In the genomic region with DNA sequence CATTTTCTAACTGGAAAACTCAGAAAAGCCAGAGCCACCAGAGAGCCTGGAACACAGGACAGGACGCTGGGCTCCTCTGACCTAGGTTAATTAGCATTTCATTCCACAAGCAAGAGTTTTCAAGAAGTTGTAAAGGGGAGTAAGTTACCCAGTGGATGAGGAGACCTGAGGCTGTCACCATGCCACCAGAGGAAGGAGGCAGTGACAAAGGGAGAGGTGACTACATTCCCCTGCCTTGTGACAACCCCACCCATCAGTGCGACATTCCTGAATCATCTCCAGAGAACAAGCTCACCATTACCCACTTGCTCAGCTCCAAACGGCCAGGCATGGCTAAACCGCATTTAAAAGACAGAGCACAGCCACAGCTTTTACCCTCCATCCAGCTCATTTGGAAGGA, we compare ENCODE assay signal across 10 mouse cellular contexts.
A peak's percentile ranks its signal among the peaks of the same experiment; 100 is the strongest.
DNase-seq lines count a peak whose midpoint lies in the region; ATAC-seq and TF ChIP-seq lines count a peak whose summit lies in the region.
"Had no signal": no experiment of that assay in that cellular context is flagged by ENCODE, and none has a peak within 500 bp of the region (broad histone marks: within the 10 kb centered on the region; RNA-seq: fewer than 3 reads in every experiment).

No protein-coding gene starts in this region.

- WGBS in heart, embryonic 16.5 days: 33% methylated on average over 4 of the region's 4 CpGs
- WGBS in forebrain, postnatal 0 days: 39% methylated on average over 4 of the region's 4 CpGs
- 39% methylated on average over 4 of the region's 4 CpGs for WGBS in midbrain, embryonic 12.5 days

- no peak for DNase-seq in heart, postnatal 4 days
- peak; percentile 17 for DNase-seq in R1 (ENCODE audit: low read depth, low spot score)
- no peak for DNase-seq in forebrain, postnatal 0 days
- no peak for DNase-seq in urinary bladder, postnatal 4 days (ENCODE audit: low spot score in 2 of 2)
- DNase-seq in cerebellum, adult 8-10 months: no peak
- no peak for DNase-seq in gastrocnemius, adult 8-10 months (ENCODE audit: low spot score in 2 of 2)
- DNase-seq: heart, postnatal 14 days; thymus, adult 18-20 months had no signal

- peak overlapping the region; percentile 56; the same call in 1 of the 2 replicates for H3K4me3 ChIP-seq in heart, embryonic 16.5 days (ENCODE audit: low read length)
- H3K4me3 ChIP-seq in forebrain, postnatal 0 days (ENCODE audit: low read depth, low read length): no peak overlapping the region
- no peak overlapping the region for H3K4me3 ChIP-seq in midbrain, embryonic 12.5 days

- H3K9ac ChIP-seq in heart, embryonic 16.5 days (ENCODE audit: low read length): no peak overlapping the region
- no peak overlapping the region for H3K9ac ChIP-seq in forebrain, postnatal 0 days
- no peak overlapping the region for H3K9ac ChIP-seq in midbrain, embryonic 12.5 days (replicated peaks)

- peak overlapping the region; percentile 85 for H3K4me2 ChIP-seq in heart, embryonic 16.5 days (ENCODE audit: low read depth, low read length)
- H3K4me2 ChIP-seq in forebrain, postnatal 0 days (ENCODE audit: low read depth): peak overlapping the region; percentile 51
- peak overlapping the region; percentile 69; the same call in 1 of the 2 replicates for H3K4me2 ChIP-seq in midbrain, embryonic 12.5 days (replicated peaks)

- TF ChIP-seq CTCF in forebrain, postnatal 0 days (IDR thresholded peaks at IDR 0.05; ENCODE audit: low read depth): no peak

- no peaks in the 10 kb centered on the region; the same call in 1 of the 2 replicates for H3K36me3 ChIP-seq in heart, embryonic 16.5 days (ENCODE audit: control insufficient read depth, insufficient read depth)
- no peaks in the 10 kb centered on the region for H3K36me3 ChIP-seq in forebrain, postnatal 0 days (ENCODE audit: insufficient read depth)
- no peaks in the 10 kb centered on the region for H3K36me3 ChIP-seq in midbrain, embryonic 12.5 days

- H3K9me3 ChIP-seq in heart, embryonic 16.5 days (replicated peaks; ENCODE audit: control insufficient read depth, low read length): no peaks in the 10 kb centered on the region
- no peaks in the 10 kb centered on the region for H3K9me3 ChIP-seq in forebrain, postnatal 0 days (ENCODE audit: low read length)
- no peaks in the 10 kb centered on the region for H3K9me3 ChIP-seq in midbrain, embryonic 12.5 days

- H3K27me3 ChIP-seq in heart, embryonic 16.5 days (ENCODE audit: control insufficient read depth, insufficient read depth, low read length): peaks cover 5% of the 10 kb centered on the region; the same call in 1 of the 2 replicates
- H3K27me3 ChIP-seq in forebrain, postnatal 0 days (ENCODE audit: insufficient read depth, low read length): no peaks in the 10 kb centered on the region
- H3K27me3 ChIP-seq in midbrain, embryonic 12.5 days: peaks cover 43% of the 10 kb centered on the region

- ATAC-seq in heart, embryonic 16.5 days (replicated peaks; ENCODE audit: extremely low read depth, insufficient read depth, low FRiP score): no peak
- ATAC-seq in forebrain, postnatal 0 days: no peak
- ATAC-seq in midbrain, embryonic 12.5 days (ENCODE audit: low FRiP score, low read depth): no peak

- no peak overlapping the region for H3K27ac ChIP-seq in heart, embryonic 16.5 days (ENCODE audit: low read length)
- no peak overlapping the region for H3K27ac ChIP-seq in forebrain, postnatal 0 days (ENCODE audit: low read depth, low read length)
- no peak overlapping the region for H3K27ac ChIP-seq in midbrain, embryonic 12.5 days (replicated peaks)

- H3K4me1 ChIP-seq in heart, embryonic 16.5 days (ENCODE audit: control insufficient read depth, insufficient read depth, low read length): peaks cover 14% of the 10 kb centered on the region
- peaks cover 10% of the 10 kb centered on the region; the same call in 1 of the 2 replicates for H3K4me1 ChIP-seq in forebrain, postnatal 0 days (ENCODE audit: insufficient read depth)
- H3K4me1 ChIP-seq in midbrain, embryonic 12.5 days: peaks cover 32% of the 10 kb centered on the region
